Mouse (Mus musculus) CH12.LX (cell line): ENCODE measurements at regions not wholly inside any gene's neighbourhood (a gene's known extent, or its start where the extent isn't known, plus 50 kb on each side); places are given as distances from the start of the nearest gene placed in this dataset.

Experiments
- CHD1 ChIP-seq: IDR thresholded peaks from 2 replicates; pipeline ENCODE4 v1.6.1; 2012; ENCODE audit warnings: low read depth, low read length, improper control_type of control experiment, inconsistent platforms
- CTCF ChIP-seq, 2 experiments: IDR thresholded peaks in 1 of 2; conservative IDR thresholded peaks in 1 of 2; 2 replicates each; pipeline ENCODE4 v1.5.1; 2011 to 2012; ENCODE audit warnings: low read depth in 2 of 2, low read length in 2 of 2, improper control_type of control experiment in 1 of 2, inconsistent platforms in 1 of 2, mild to moderate bottlenecking in 1 of 2, moderate library complexity in 1 of 2
- HCFC1 ChIP-seq: IDR thresholded peaks from 2 replicates; pipeline ENCODE4 v1.6.1; 2012; ENCODE audit warnings: low read depth, mild to moderate bottlenecking, inconsistent platforms, low read length, improper control_type of control experiment
- MAZ ChIP-seq: IDR thresholded peaks from 2 replicates; pipeline ENCODE4 v1.6.1; 2012; ENCODE audit warnings: low read depth, mild to moderate bottlenecking, inconsistent platforms, low read length, improper control_type of control experiment, moderate library complexity
- NELFE ChIP-seq: IDR thresholded peaks from 2 replicates; pipeline ENCODE4 v1.6.1; 2011; ENCODE audit warnings: low read depth, low read length, improper control_type of control experiment
- TCF12 ChIP-seq: IDR thresholded peaks from 2 replicates; pipeline ENCODE4 v1.6.1; 2014; ENCODE audit warnings: low read depth, mild to moderate bottlenecking, inconsistent platforms, low read length, improper control_type of control experiment

GRCm38 (mm10) chr7:123747986-123748385 lies 234.7 kb upstream of the Hs3st4 start:
- no peak for TF ChIP-seq NELFE
- no peak for TF ChIP-seq CTCF (conservative IDR thresholded peaks at IDR 0.05 in 1 of 2, IDR thresholded peaks at IDR 0.05 in 1 of 2; ENCODE audit: low read depth in 2 of 2, low read length in 2 of 2)
- no peak for TF ChIP-seq CHD1
- no peak for TF ChIP-seq MAZ
- TF ChIP-seq HCFC1: no peak
- TF ChIP-seq TCF12: no peak
